Mouse (Mus musculus) C2C12 (cell line): ENCODE results near the gene Igfbp4.

Experiments
- CEBPB ChIP-seq: IDR thresholded peaks from one replicate; pipeline ENCODE4 v1.6.1; 2011; ENCODE audit warnings: low read depth, mild to moderate bottlenecking, control low read depth, moderate library complexity
- CTCF ChIP-seq: IDR thresholded peaks from one replicate; pipeline ENCODE4 v1.5.1; 2011; ENCODE audit not compliant: control insufficient read depth, insufficient read depth, insufficient read length
- MAX ChIP-seq: IDR thresholded peaks from one replicate; pipeline ENCODE4 v1.6.1; 2011; ENCODE audit warnings: mild to moderate bottlenecking, control low read depth
- MYOD1 ChIP-seq: IDR thresholded peaks from one replicate; pipeline ENCODE4 v1.6.1; 2011; ENCODE audit warnings: low read depth; ENCODE audit not compliant: control insufficient read depth, insufficient read length
- MYOG ChIP-seq: IDR thresholded peaks from one replicate; pipeline ENCODE4 v1.6.1; 2011; ENCODE audit not compliant: control insufficient read depth, insufficient read length; ENCODE audit errors: extremely low read depth
- USF1 ChIP-seq: IDR thresholded peaks from one replicate; pipeline ENCODE4 v1.6.1; 2011; ENCODE audit warnings: low read depth, mild to moderate bottlenecking, control low read depth, moderate library complexity

DNA sequence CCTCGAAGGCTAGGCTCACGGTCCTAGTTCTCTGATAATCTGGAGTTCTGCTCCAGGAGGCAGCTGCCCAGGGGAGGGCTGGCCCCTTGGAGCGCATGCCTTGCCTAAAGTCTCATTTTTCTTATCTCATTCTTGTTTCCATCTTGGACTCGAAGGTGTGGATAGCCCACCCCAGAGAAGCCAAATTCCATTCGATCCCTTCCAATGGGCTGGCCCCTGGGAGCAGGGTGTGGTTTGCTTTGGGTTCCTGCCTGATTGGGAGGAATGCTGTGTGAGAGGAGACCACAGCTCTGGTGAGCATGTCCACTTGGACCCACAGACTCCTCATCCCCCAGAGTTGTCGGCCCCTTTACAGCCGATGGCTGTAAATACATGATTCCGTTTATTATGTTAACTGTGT is 60.6 kb downstream of the Igfbp4 start:
- TF ChIP-seq MAX (no peak), CTCF (no peak), MYOG (no peak), MYOD1 (no peak), CEBPB (no peak), USF1 (no peak)
